Mouse (Mus musculus) heart, embryonic 15.5 days (tissue): ENCODE data around the gene Casp9. TPM values are rescaled to one million over a fixed set of nuclear protein-coding genes. Genes with fewer than 3 reads are reported as not detected.

ENCODE experiments used
- ATAC-seq: fragments of 200-750 bp; cut with Nextera tagmentation; replicated peaks from 2 replicates; pipeline ENCODE4 v1.8.0; 2017; ENCODE audit warnings: low read depth, moderate TSS enrichment; ENCODE audit not compliant: insufficient number of reproducible peaks, insufficient read depth, low FRiP score
- H3K27ac ChIP-seq: fragments of 300-500 bp; sonication (generic); 2 replicates; pipeline ENCODE4 v1.5.1; 2015; ENCODE audit warnings: mild to moderate bottlenecking, inconsistent platforms
- H3K27me3 ChIP-seq: fragments of 300-500 bp; sonication (generic); 2 replicates; pipeline ENCODE4 v1.6.1; 2015; ENCODE audit warnings: inconsistent platforms
- H3K36me3 ChIP-seq: fragments of 300-500 bp; sonication (generic); 2 replicates; pipeline ENCODE4 v1.6.1; 2015; ENCODE audit warnings: mild to moderate bottlenecking, inconsistent platforms
- H3K4me1 ChIP-seq: fragments of 300-500 bp; sonication (generic); replicated peaks from 2 replicates; pipeline ENCODE4 v1.6.1; 2015; ENCODE audit warnings: inconsistent platforms
- H3K4me2 ChIP-seq: fragments of 300-500 bp; sonication (generic); 2 replicates; pipeline ENCODE4 v1.6.1; 2015; ENCODE audit warnings: inconsistent platforms, mild to moderate bottlenecking, moderate library complexity
- H3K4me3 ChIP-seq: fragments of 300-500 bp; sonication (generic); 2 replicates; pipeline ENCODE4 v1.5.1; 2015; ENCODE audit warnings: mild to moderate bottlenecking, inconsistent platforms
- H3K9ac ChIP-seq: fragments of 300-500 bp; sonication (generic); 2 replicates; pipeline ENCODE4 v1.6.1; 2015; ENCODE audit warnings: mild to moderate bottlenecking, inconsistent platforms
- H3K9me3 ChIP-seq: fragments of 300-500 bp; sonication (generic); replicated peaks from 2 replicates; pipeline ENCODE4 v1.6.1; 2016; ENCODE audit warnings: inconsistent platforms
- WGBS: fragments of 180-500 bp; shearing (Covaris S2); methylation state at CpG from one replicate; pipeline ENCODE4 v1.1.7; 2015; ENCODE audit warnings: mixed read lengths; 5-methylcytosine and 5-hydroxymethylcytosine counted together
- polyA plus RNA-seq: library from polyadenylated mRNA; unstranded; fragments of >200 nt; fragmentation: Nextera tagmentation; extraction: Ambion mirVana; gene quantifications from 2 replicates; pipeline ENCODE4 v1.2.1, GENCODE M21; 2015

Casp9 gene
- polyA plus RNA-seq: 14.1 and 19.7 TPM in 2 replicates

DNA sequence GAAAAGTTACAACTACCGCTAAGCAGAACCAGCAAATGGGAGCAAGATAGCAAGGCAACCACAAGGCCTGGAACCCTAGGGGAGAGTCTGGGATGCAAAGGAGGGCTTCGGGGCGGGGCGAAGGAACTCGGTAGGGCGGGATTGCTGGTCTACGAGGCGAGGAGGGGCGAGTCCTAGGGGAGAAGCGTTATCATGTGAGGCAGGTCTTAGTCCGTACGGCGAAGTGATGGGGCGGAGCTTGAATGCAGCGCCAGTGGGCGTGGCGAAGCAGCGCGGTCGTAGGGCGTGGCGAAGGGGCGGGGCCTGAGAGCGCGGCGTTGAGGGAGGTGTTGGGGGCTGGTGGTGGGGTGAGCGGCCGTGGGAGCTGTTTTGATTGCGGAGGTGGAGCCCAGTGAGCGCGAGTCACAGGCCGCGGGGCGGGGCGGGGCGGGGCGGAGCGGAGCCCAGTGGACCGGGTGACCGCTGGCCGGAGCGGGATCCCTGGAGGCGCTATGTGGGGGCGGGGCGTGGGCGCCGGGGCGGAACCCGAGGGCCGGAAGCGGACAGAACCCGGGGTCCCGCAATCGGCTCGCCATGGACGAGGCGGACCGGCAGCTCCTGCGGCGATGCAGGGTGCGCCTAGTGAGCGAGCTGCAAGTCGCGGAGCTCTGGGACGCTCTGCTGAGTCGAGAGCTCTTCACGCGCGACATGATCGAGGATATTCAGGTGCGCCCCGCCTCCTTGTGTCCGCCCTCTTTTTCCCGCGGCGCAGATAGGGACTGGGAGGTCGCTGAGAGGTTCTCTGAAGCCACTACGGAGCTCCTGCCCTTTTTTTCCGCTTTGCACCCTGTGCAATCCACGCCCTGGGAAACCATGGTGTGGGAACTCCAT, at the start of gene Casp9:
Gene Casp9 (plus strand): TSS at position 331 of the 870 bp plus-strand sequence.
- under 1% methylated on average over 76 of the region's 80 CpGs for WGBS
- H3K4me3 ChIP-seq: peak within 1 kb of the TSS; percentile 78
- peaks cover 24% of the 10 kb centered on the region for H3K4me1 ChIP-seq
- peak within 1 kb of the TSS; percentile 63 for H3K9ac ChIP-seq
- H3K27me3 ChIP-seq: no peaks in the 10 kb centered on the region
- peak within 1 kb of the TSS; percentile 59 for H3K4me2 ChIP-seq
- H3K36me3 ChIP-seq: peaks cover 16% of the 10 kb centered on the region; the same call in 1 of the 2 replicates
- no peaks in the 10 kb centered on the region for H3K9me3 ChIP-seq
- ATAC-seq: peak; percentile 86
- peak within 1 kb of the TSS; percentile 97 for H3K27ac ChIP-seq

DNA sequence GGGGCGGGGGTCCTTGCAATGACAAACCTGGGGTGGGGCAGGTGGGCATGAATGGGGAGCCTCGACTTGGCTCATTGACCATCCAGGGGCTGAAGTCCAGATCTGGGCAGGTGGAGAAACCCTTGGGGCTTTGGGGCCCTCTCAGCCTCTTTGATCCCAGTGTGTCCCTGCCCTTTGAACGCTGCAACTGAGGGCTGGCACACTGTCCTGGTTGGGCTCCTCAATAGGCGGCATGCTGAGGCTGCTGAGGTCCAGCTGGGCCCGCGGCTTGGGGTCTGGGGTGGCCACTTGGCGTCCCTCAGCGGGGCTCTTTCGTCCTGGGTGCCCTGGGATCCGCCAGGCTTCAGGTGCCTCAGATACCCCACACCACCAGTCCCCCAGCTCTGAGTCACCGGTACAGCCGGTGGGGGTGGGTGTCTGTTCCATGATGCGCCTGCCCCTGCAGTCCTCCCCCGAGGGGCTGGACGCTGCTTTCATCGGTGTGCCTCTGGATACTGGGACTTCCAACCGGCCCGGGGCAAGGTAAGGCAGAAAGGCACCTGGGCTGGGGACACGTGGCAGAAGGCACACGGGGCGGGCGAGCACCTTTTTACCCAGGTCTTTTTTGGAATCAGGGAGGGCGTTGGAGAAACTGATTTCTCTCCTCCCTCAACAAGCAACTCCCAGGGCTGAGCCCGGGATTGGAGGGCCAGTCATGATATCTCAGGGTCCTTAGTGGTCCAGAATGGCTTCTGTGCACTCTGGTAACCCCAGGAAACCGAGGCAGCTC, 46.6 kb upstream of the Casp9 start, which contains the start of gene Agmat:
Gene Agmat (plus strand): TSS at position 95 of the 769 bp plus-strand sequence.
- WGBS: 31% methylated on average over 25 of the region's 25 CpGs
- Histone ChIP-seq H3K4me2 (no peak within 1 kb of the TSS), H3K9me3 (no peaks in the 10 kb centered on the region), H3K27ac (no peak within 1 kb of the TSS), H3K36me3 (no peaks in the 10 kb centered on the region), H3K27me3 (no peaks in the 10 kb centered on the region; the same call in 1 of the 2 replicates), H3K9ac (no peak within 1 kb of the TSS), H3K4me1 (peaks cover 24% of the 10 kb centered on the region), H3K4me3 (no peak within 1 kb of the TSS)
- ATAC-seq: no peak

DNA sequence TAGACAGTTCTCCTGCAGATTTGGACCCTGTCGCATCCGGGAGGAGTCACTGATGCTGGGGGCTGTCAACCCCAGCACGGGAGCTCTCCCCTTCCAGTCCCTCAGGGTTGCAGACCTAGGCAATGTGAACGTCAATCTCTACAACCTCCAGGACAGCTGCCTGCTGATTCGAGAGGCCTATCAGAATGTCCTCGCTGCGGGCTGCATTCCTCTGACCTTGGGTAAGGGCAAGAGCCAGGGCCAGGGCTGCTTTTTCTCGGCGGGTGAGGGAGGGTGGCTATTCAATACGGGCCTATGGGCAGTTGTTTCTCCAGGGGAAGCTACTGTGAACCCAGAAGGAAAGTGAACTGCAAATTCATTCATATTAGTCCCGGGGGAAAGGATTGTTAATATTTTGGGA, 43.9 kb upstream of the Casp9 start:
- no peak overlapping the region for H3K4me3 ChIP-seq
- no peaks in the 10 kb centered on the region for H3K36me3 ChIP-seq
- WGBS: 26% methylated on average over 11 of the region's 11 CpGs
- H3K27me3 ChIP-seq: no peaks in the 10 kb centered on the region; the same call in 1 of the 2 replicates
- no peak overlapping the region for H3K4me2 ChIP-seq
- H3K9me3 ChIP-seq: no peaks in the 10 kb centered on the region
- peak overlapping the region; percentile 79 for H3K27ac ChIP-seq
- H3K4me1 ChIP-seq: peaks cover 20% of the 10 kb centered on the region
- H3K9ac ChIP-seq: 0 out of 2 replicates have a peak overlapping the region, but pooled peaks have one; percentile 1
- ATAC-seq: peak; percentile 51; the same call in 1 of the 2 replicates

DNA sequence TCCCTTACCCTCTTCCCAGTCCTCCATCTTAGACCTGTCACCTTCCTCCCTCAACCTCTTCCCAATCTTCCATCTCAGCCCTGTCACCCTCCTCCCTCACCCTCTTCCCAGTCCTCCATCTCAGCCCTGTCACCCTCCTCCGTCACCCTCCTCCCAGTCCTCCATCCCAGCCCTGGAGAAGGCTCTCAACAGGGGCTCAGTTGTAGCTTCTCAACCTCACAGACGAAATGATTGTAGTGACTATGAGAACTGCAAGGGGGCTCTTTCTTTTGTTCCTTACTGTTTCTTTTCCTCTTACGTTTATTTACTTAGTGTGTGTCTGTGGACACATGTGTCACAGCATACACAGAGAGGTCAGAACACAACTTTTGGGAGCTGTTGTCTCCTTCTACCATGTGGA, 42.6 kb upstream of the Casp9 start:
- WGBS: 70% methylated on average over 3 of the region's 3 CpGs
- peaks cover 20% of the 10 kb centered on the region for H3K4me1 ChIP-seq
- no peak overlapping the region for H3K27ac ChIP-seq

DNA sequence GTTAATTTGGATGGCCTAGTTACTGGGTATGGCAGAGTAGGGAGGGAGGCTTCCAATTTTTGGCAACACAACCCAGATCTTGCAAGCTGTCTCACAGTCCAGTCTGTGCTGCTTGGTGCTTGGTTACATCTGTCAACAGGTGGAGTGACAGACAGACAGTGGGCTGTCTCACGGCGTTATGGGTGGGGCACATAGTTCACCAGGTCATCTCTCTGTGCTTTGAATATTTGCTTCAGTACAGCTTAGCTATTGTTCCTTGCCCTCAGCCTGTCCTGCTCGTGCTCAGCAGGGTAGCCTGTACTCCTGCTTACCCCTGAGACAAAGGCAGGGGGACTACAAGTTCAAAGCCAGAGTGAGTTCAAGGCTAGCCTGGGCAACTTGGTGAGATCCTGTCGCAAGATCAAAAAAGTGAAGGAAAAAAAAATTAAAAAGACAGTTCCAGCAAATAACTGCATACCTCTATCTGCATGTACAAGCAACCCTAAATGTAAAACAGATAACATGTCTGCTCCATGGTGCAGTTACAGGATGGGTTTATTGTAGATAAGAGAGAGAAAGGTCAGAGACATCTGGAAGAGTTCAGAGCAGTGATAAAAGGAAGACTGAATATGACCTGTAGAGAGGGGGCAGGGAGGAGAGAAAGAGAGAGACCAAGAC, 41.9 kb upstream of the Casp9 start:
- no peaks in the 10 kb centered on the region; the same call in 1 of the 2 replicates for H3K27me3 ChIP-seq
- H3K36me3 ChIP-seq: no peaks in the 10 kb centered on the region
- no peak overlapping the region for H3K9ac ChIP-seq
- no peak overlapping the region for H3K27ac ChIP-seq
- H3K4me2 ChIP-seq: no peak overlapping the region
- peaks cover 20% of the 10 kb centered on the region for H3K4me1 ChIP-seq
- WGBS: 24% methylated on average over 4 of the region's 4 CpGs
- H3K9me3 ChIP-seq: no peaks in the 10 kb centered on the region
- ATAC-seq: 0 out of 2 replicates have a peak, but pooled peaks have one; percentile 15
- no peak overlapping the region for H3K4me3 ChIP-seq

More for the DNA sequence above, 42.6 kb upstream of the Casp9 start:
- no peaks in the 10 kb centered on the region for H3K36me3 ChIP-seq
- no peaks in the 10 kb centered on the region for H3K9me3 ChIP-seq
- ATAC-seq: no peak
- no peak overlapping the region for H3K4me3 ChIP-seq
- no peak overlapping the region for H3K4me2 ChIP-seq
- H3K27me3 ChIP-seq: no peaks in the 10 kb centered on the region; the same call in 1 of the 2 replicates
- H3K9ac ChIP-seq: no peak overlapping the region

DNA sequence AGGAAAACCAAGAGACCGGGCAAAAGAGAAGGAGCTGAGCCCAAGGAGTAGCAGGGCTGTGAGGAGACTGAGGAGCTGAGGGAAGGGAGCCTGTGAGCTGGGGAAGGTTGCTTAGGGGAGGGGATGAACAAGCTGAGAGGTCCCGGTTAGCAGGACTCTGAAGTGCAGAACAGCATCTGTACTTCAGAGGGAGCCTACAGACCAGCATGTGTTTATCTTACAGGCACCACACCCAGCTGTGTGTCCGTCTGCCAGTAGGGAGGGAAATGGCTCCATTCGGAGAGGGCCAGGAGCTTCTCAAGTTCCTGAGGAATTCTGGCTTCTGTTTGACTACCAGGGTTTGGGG, 41.4 kb upstream of the Casp9 start:
- Histone ChIP-seq H3K4me1 (peaks cover 16% of the 10 kb centered on the region), H3K9me3 (no peaks in the 10 kb centered on the region), H3K4me2 (no peak overlapping the region), H3K27ac (no peak overlapping the region), H3K9ac (no peak overlapping the region), H3K36me3 (no peaks in the 10 kb centered on the region), H3K4me3 (no peak overlapping the region), H3K27me3 (no peaks in the 10 kb centered on the region)
- 8% methylated on average over 4 of the region's 4 CpGs for WGBS
- 0 out of 2 replicates have a peak, but pooled peaks have one; percentile 45 for ATAC-seq

DNA sequence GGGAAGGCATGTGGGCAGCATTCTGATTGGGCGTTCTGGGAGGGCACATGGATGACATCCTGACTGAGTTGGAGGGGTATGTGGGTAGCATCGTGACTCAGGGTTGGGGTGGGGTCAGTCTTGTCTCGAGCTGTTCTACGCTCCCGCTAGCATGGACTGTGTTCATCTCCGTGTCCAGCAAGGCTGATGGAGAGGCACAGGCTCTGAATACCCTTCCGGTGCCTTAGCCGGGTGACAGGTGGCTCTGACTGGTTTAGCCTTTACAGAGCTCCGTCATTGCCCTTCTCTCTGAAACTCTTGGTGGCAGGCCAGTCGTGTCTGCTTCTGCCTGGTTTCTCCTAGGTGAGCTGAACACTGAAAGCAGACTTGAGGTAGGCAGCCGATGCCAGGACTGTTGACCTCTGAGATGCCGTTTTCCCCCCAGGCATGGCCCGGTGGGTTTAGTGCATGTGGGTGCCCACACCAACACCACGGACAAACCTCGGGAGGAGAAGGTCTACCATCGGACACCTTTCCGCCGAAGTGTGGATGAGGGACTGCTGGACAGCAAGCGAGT, 38.0 kb upstream of the Casp9 start:
- Histone ChIP-seq H3K9ac (no peak overlapping the region), H3K9me3 (no peaks in the 10 kb centered on the region), H3K36me3 (no peaks in the 10 kb centered on the region), H3K4me2 (no peak overlapping the region), H3K4me3 (no peak overlapping the region), H3K4me1 (peaks cover 8% of the 10 kb centered on the region), H3K27ac (no peak overlapping the region), H3K27me3 (no peaks in the 10 kb centered on the region)
- whole genome bisulfite sequencing: 86% methylated on average over 19 of the region's 19 CpGs
- no peak for ATAC-seq

DNA sequence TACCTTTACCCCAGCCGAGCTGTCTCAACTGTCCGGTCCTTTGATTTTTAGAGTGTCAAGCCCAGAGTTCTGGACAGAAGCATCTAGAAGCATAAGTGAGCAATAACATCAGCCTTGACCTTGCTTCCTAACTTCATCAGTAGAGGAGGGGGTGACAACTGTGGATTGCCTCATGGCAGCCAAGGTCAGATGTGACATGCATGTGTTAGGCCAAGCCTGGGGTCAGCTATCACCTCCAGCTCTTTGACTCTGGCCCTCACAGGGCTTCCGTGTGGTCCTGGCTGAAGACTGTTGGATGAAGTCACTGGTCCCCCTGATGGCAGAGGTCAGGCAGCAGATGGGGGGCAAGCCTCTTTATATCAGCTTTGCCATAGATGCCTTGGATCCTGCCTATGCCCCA, 36.3 kb upstream of the Casp9 start:
- no peak overlapping the region for H3K27ac ChIP-seq
- WGBS: 93% methylated on average over 3 of the region's 3 CpGs
- peaks cover under 1% of the 10 kb centered on the region for H3K4me1 ChIP-seq
- no peaks in the 10 kb centered on the region for H3K27me3 ChIP-seq
- no peak overlapping the region for H3K4me3 ChIP-seq
- no peak overlapping the region for H3K4me2 ChIP-seq
- ATAC-seq: no peak
- no peaks in the 10 kb centered on the region for H3K9me3 ChIP-seq
- peaks cover 8% of the 10 kb centered on the region for H3K36me3 ChIP-seq
- H3K9ac ChIP-seq: no peak overlapping the region

DNA sequence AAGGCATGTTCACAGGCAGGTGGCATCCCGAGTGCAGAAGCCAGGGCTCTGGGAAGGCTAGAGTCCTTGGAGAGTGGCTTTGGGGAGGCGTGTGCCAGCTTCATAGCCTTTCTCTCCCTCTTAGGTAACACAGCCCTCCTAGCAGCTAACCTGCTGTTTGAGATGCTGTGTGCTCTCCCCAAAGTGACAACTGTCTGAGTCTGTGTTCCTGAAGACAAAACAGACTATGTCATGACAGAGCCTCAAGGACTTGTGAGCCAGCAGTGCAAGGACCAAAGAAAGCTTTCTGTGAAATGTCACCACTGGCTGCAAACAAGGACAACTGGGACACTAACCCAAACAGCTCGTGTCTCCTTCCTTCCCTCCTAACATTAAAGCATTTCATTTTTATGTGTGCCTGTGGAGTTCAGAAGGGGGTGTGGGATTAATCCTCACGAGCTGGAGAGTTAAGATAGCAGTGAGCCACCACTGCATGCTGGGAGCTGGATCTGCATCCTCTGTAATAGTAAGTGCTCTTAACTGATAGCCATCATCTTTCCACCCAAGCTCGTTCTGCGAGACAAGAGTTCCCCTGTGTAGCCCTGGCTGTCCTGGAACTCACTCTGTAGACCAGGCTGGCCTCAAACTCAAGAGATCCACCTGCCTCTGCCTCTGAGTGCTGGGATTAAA, 34.4 kb upstream of the Casp9 start:
- H3K4me2 ChIP-seq: no peak overlapping the region
- 37% methylated on average over 6 of the region's 6 CpGs for WGBS
- no peaks in the 10 kb centered on the region for H3K9me3 ChIP-seq
- no peak overlapping the region for H3K4me3 ChIP-seq
- no peak for ATAC-seq
- H3K27ac ChIP-seq: no peak overlapping the region
- H3K4me1 ChIP-seq: no peaks in the 10 kb centered on the region
- peaks cover 25% of the 10 kb centered on the region for H3K36me3 ChIP-seq
- no peaks in the 10 kb centered on the region for H3K27me3 ChIP-seq
- no peak overlapping the region for H3K9ac ChIP-seq

DNA sequence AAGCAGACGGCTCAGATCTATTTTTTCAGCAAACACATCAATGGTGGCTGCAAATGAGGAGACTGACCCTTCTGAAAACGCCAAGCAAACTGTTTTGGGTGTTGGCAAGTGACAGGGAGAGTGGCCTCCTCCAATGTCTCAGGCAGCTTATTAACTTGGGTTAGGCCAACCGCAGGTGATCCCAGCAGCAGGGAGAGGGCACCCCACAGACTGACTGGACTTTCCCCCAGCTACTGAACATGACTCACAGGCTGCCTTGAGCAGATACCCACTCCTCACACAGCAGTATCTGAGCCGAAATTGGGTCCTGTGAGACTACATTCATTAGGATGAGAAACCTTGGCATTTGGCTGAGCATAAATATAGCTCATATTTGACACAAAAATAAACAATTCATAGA, 32.5 kb upstream of the Casp9 start:
- H3K27ac ChIP-seq: no peak overlapping the region
- WGBS: 84% methylated on average over 4 of the region's 4 CpGs
- no peaks in the 10 kb centered on the region for H3K27me3 ChIP-seq
- H3K9ac ChIP-seq: no peak overlapping the region
- ATAC-seq: no peak
- peaks cover 36% of the 10 kb centered on the region for H3K36me3 ChIP-seq
- H3K4me2 ChIP-seq: no peak overlapping the region
- H3K9me3 ChIP-seq: no peaks in the 10 kb centered on the region
- H3K4me1 ChIP-seq: peaks cover 1% of the 10 kb centered on the region
- no peak overlapping the region for H3K4me3 ChIP-seq
